Mouse (Mus musculus): ENCODE data around the gene Gm45837.

Gene Gm45837

DNA sequence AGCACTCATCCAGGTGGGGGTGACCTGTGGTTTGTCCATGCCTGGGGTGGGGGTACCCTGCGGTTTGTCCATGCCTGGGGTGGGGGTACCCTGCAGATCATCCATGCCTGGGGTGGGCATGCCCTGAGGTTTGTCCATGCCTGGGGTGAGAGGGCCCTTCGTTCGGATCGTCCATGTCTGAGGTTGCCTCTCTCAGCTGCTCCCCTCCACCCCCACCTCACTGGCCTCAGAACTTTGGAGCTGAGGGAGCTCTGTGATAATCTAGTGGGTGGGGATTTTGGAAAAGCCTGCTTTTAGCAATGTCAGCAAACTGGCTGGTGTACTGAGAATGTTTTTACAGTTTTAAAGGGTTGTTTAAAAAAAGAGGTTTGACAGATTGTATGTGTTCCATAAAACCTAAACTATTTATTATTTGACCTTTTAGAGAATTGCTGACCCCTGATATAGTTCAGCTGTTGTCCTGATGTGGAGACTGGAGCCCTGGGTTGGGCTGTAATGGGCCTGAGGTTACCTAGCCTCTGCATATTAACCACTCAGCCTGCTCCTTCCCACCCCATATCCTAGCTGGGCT is 18.7 kb upstream of the Gm45837 start:
- no peak for DNase-seq (ENCODE audit: low read depth)

DNA sequence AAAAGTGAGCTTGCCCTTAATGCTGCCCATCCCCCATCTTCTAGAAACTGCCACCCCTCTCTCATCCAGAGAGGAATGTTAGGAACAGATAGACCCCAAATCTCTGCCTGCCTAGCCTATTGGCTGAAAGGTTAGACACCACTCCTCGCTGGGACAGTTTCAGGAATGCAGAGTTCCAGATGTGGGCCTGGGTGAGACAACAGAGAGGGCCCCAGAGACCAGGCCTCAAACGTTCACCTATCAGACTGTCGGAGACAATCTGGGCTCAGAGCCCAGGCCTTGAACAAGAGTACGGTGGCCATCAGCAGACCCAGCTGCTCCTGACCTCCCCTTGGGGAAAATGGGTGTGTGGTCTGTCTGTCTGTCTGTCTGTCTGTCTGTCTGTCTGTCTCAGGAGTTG is 17.7 kb upstream of the Gm45837 start:
- DNase-seq (ENCODE audit: low read depth): no peak

DNA sequence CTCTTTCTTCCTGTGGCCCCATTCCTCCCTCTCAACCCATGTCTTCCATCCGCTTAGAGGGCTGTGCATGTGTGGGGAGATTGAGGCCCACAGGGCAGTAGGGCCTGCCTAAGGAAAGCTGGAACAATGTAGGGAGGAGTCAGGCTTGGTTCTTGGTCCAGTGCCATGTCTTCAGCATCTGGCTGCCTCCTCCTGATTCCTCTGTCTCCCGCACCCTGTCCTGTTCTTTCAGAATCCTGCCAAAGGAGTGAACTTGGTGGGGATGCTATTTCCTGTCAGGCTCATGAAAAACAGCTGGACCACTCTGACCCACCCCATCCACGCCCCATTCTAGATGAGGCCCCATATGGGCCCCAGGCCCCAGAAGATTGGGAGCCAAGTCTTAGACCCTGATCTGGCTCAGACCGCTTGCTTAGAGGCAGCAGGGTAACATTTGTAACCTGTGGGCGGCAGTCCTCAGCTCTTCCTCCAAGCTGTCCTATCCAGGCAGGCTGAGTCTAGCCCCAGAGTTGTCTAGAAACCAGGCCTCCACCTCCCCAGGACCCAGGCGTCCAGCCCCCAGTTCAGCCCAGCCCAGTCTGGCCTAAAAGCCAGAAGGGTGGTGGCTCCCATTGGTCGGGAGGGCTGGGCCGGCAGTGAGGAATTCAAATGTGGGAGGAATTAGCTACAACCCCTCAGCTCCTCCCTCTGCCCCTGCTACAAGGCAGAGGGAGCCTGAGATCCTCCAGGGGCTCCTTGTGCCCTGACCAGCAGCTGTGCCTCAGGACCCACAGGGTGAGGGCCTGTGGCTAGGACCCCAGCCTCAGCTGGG is 16.8 kb upstream of the Gm45837 start:
- DNase-seq (ENCODE audit: low read depth): no peak

DNA sequence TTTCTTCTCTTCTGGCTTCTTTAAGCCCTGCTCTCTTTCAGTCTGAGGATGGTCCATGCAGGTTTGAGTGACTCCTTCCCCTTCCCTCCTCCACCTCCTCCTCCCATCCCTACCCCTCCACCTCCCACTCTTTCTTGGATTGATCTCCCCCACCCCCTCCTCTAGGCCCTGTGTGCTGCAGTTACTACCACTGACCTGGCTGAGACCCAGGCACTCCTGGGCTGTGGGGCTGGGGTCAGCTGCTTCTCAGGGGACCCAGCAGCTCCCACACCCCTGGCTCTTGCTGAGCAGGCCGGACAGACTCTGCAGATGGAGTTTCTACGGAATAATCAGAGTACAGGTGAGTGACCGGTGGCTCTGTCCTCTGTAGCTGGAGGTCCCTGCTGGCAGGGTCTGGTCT is 16.1 kb upstream of the Gm45837 start:
- DNase-seq (ENCODE audit: low read depth): no peak

DNA sequence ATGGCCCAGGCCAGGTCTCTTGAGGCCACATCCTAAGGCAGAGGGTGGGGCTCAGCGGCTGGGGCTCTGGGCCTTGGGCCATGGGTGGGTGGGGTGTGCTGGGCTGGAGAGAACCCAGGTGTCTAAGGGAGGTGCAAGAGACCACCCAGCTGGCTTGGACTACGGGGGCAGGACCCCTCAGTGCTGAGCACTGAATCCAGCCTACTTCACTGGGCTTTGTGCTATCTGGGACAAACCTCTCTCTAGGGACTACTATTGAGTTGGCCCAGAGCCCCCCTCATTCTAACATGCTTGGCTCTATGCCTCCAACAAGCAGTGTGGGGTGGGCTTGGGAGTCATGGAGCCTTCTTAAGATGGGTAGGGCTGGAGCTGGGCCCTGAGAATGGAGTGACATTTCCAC is 15.2 kb upstream of the Gm45837 start:
- DNase-seq (ENCODE audit: low read depth): no peak

DNA sequence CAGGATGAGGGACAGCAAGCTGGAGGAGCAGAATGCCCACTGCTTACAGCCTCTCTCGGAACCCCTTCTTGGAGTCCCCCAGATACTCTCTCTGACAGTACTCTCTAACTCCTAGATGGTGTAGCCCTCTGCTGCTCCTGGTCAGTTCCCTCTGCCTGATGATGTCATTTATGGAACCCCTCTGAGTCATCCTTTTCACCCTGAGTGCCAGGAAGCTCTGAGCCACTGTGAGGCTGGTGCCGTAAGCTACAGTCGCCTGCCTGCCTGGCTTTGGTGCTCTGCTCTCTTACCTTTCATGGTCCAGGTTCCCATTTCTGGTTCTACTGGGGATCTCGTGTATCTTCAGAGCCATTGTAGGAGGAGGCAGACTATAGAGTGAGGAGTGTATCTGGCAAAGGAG is 13.5 kb upstream of the Gm45837 start:
- no peak for DNase-seq (ENCODE audit: low read depth)

DNA sequence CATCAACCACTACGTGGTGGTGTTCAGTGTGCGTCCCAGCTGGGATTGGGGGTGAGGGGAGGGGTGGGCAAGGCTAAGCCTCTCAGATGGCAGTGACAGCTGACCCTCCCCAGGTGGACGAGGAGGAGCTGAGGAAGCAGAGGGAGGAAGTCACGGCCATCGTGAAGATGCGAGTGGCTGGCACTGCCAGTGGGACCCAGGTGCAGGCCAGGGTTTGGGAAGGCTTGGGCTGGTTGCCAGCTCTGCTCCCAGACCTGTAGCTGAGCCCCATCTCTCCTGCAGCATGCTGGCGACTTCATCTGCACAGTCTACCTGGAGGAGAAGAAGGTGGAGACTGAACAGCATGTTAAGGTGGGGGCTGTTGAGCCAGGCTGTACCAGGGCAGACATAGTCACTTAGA is 9.2 kb upstream of the Gm45837 start:
- DNase-seq (ENCODE audit: low read depth): no peak

DNA sequence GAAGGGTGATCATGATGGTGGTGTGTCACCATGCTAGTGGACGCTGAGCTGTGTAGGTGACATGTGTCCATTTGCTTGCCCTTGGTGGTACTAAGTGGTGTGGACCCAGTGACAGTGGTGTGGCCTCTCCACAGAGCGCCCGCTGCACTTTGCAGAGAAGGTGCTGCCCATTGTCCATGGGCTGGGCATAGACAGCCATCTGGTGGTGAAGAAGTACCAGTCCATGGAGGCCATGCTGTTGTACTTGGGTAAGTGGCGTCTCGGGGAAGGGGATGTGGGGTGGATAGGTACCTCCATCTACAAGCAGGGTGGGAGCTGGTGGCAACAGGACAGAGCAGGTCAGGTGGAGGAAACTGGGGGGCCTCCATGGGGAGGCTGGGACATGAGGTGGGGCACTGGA is 6.9 kb upstream of the Gm45837 start:
- no peak for DNase-seq (ENCODE audit: low read depth)

DNA sequence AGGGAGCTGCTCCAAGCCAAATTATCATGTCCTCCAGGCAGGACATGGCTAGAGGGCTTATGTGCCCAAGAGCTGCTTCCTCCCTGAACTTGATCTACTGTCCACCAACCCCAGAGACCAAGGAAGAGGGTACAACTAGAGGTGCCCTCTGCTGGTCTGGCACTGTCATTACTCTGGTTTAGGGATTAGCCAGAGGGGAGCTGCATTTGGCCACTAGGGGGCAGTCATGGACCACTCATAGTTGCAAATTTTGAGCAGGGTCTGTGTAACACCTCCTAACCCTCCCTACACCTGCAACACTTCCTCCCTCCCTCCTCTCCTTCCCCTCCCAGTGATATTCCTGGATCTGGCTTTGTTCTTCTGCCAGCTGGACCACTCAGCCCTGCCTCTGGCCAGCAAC is 2.1 kb downstream of the Gm45837 start:
- DNase-seq (ENCODE audit: low read depth): peak; percentile 93

DNA sequence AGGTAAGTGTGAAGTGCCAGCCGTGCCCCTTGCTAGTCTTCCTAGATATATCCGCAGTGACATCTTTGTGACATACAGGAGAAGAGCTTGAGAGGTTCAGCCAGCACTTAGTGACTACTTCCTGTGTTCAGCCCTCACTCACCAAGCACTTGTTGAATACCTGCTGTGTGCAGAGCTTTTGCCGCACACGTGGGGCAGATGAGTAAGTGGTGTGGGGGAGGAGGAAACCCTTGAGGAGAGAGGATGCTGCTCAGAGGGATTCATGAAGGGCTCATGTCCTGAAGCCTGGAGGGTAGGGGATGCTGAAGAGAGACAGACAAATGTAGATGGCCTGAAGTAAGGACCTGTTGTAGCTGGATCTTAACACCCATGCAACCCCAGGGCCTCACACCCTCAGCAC is 3.5 kb downstream of the Gm45837 start:
- DNase-seq (ENCODE audit: low read depth): peak; percentile 44

DNA sequence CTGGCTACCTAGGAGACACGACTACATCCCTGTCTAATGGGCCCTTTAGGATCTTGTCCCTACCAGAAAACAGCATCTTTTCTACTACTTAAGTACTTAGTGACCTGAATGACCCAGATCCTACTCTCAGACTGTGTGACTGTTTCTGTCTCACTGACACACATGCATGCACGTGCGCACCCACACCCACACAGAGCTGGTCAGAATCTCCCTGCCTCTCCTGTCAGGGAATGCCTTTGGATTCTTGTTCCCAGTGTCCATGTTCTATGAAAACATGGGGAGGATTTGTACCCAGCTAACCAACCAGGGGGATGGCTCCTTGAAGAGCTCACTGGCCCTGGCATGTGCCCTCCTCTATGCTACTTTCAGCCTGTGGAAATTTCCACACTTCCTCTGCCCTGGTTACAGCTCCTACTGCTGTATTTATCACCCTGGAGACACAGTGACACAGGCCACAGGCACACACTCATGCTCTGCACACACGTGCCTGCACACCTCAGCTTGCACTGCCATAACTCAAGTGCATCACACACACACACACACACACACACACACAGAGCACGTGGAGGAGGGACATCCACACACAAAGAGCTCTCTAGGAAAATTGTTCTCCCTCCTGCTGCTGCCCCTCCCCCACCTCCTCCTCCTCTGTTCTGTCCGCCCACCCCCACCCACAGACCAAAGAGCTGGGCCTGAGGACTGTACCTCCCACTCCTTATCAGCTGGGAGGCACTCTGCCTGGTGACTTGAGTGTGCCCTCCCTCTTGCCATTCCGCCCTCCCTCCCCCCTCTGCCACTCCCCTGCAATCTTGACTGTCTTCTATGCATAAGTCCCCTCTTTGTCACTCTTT is 4.2 kb downstream of the Gm45837 start:
- DNase-seq (ENCODE audit: low read depth): no peak

DNA sequence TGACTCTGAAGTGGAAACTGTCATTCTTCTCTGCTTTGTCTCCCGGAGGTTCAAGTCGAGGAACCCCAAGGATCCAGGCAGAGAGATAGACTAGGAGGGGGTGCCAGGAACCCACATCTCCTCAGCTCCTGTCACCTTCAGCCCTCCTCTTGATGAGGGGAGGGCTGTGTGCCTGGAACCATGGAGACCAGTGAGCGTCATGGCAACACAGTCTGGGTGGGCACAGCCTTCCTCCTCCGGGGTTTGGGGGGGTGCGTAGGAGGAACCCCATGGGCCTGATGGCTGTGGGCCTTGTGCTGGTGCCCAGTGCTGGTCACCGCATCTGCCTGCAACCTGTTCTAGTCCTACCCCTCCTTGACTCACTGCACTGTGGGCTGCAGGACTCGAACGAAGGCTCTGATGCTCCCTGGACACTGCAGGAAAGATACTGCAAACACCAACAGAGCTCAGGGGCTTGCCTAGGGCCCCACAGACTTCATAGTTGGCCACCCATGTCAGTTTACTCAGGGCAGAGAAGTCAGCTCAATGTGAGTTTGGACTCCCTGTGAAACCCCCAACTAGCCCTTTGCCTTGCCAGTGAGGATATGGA is 4.9 kb downstream of the Gm45837 start:
- DNase-seq (ENCODE audit: low read depth): no peak

DNA sequence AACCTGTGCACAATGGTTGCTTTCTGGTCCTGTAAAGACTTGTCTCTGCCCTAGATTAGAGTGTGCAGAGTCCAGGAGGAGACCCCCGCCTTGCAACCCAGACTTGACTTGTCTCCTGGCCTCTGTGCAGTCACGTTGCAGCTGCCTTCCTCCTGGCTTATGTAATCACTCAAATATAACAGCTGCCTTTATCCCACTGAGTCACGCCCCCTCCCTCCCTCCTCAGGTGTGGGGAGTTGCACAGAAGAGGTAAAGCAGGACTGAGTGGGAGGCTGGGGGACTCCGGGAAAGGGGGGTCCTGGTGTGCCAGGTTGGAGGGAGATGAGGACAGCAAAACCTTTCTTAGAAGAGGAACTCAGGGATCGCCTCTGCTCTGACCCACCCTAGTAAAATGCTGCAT is 5.7 kb downstream of the Gm45837 start:
- no peak for DNase-seq (ENCODE audit: low read depth)

DNA sequence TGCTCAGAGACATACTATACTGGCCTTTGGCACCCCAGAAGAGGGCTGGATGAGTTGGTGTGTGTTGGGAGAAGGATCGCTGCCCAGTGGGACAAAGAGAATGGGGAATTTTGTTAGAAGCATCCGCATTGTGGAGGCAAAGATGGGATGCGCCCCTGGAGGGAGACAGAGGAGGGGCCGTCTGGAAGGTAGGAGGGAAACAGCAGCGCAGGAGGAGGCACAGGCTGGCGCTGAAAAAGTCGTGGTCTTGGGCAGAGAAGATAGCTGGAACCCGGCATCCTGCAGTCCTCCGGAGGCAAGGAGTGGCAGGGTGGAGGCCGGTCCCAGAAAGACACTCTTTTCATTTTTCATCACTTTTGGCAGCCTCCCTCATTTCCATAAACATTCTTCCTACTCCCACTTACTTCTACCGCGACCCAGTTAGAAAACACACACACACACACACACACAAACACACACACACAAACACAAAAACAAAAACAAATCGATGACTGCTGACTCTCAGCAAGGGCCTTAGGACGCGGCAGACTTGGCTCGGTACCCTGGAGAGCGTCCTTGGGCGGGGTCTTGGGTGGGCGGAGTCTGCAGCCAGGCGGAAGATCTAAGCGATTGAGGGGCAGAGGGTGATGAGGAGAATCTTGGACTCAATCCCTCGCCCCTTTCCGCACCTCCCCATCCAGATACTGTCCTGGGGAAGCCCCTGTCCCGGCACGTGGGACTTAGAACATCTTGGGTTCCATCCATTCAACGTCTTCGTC is 8.5 kb downstream of the Gm45837 start:
- peak; percentile 58 for DNase-seq (ENCODE audit: low read depth)

DNA sequence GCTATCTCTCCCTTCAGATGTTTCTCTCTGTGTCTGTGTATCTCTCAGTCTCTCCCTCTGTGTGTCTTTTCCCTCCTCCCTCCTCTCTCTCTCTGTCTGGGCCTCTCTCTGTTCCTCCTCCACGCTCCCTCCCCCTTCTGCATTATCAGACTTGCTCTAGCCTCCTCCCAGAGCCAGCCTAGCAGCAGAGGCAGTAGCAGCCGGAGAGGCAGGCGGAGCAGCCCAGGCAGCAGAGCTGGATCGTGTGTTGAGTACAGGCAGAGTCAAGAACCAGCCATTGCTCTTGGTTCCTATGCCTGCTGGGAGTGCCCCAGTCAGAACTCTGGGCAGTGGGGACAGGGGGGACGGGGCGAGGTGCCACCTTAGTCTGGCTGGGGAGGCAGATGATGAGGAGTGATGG is 10.8 kb downstream of the Gm45837 start, which contains the start of gene Pde2a:
Gene Pde2a, plus strand, starts transcription at position 163 of the 400 bp plus-strand sequence.
- no peak for DNase-seq (ENCODE audit: low read depth)

DNA sequence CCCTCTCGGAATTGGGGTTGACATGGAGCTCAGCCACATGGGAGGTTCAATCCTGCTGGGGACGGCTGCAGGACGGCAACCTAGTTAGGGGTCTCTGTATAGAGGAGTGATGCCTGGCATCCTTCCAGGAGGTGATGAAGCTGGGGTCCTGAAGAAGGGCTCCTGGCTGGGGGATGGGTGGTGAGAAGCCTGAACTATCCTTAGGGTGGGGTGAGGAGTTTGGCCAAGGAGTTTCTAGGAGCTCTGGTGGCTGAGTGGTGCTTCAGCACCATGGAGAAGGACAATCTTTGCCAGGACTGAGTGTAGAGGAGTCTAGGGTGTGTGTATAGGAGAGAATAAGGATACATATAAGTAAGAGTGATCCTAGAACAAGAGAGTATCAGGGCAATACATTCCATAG is 11.4 kb downstream of the Gm45837 start:
- DNase-seq (ENCODE audit: low read depth): peak; percentile 46

DNA sequence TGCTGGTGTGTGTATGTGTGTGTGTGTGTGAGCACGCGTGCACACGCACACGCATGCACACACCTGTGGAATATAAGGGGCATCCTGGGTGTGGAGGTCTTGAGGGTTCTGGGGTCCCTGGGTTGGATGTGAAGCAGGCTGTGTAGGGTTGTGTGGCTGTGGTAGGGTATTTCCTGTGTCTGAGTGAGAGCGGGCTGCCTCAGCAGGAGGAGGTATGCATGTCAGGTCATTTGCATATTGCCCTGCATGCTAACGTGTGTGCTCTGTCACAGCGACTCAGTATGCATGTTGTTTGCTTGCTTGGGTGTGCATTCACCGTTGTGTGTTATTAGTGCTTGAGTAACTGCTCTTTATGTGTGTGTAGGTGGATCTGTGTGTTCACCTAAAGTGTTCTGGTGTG is 12.0 kb downstream of the Gm45837 start:
- DNase-seq (ENCODE audit: low read depth): peak; percentile 26

DNA sequence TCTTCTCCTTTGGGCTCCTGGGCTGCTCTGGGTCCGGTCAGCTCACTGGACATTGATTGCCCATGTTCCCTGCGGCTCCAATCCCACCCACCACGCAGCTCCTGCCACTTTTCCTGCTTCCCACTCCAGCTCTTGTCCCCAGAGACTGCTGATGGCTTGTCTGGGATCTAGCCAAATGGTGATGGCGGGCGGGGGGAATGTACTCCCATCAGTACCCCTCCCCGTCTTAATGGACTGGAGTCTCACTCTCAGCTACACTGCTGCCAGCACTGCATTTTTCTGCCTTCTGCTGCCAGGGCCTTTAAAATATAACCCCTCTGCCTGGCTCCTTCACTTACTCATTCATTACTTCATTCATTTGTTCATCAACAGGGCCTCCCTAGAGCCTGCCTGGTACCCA is 13.3 kb downstream of the Gm45837 start:
- no peak for DNase-seq (ENCODE audit: low read depth)

DNA sequence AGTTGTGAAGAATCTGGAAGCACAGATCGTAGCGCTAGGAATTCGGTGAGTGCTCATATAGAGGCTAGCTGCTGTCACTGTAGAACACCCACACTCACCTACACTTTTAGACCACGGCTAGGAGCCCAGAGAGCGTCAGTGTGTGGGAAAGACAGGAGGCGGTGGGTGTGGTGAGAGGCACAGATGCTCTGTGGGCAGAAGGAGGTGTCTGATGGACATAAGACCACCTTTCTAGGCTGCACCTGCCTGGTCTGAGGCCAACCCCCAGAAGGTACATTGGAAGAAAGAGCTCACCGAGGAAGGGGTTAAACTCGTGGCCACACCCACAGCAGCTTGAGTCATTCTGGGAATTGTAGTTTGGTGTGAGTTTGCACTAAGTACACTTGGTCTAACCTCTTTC is 16.0 kb downstream of the Gm45837 start:
- DNase-seq (ENCODE audit: low read depth): no peak

DNA sequence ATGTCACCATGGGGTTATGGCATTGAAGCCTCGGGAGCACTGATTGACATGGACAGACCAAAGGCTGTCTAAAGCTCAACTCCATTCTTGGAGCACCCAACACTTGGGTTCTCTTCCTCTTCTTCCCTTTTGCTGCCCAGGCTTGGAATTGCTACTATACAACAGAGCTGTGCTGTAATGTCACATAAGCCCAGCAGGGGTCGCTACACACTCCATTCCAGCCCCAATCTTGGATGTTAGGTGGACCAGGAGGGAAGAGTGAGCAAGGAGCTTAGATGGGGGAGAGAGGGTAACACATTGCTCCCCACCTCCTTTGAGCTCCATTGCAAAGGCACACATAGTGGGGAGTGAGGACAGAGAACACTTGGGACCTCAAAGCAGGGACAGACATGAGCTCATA is 17.1 kb downstream of the Gm45837 start:
- DNase-seq (ENCODE audit: low read depth): peak; percentile 77

DNA sequence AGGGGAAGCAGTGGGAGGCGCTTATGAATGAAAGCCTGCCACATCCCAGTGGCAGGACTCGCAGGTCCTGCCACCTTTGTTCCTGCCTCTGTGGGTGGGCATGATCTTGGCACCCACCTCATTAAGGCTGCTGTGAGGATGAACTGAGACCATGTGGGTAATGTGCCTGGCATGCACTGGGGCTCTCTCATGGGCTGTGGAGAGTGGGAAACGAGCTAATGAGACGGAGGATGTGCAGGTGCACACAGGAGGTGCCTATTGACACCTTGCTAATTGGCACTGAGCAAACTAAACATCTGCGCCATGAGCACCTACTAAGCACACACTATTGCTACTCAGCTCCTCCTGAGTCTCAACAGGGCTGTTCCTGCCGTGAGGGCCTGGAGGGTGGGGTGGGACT is 24.4 kb downstream of the Gm45837 start:
- no peak for DNase-seq (ENCODE audit: low read depth)

DNA sequence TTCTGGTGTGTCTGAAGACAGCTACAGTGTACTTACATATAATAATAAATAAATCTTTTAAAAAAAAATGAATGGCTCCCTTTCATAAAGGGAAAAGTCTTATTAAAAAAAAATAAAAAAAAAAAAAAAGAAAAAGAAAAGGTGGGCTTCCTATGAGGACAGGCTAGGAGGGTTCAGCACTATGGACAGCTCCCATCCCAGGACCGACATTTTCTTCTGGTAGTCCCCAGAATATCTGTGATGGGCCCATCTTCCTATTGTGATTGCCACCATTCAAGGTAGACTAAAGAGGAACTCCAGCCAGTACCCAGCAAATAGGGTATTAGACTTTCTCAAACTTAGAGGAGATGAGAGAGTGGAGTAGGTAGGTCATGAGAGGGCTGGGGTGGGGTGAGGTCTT is 27.2 kb downstream of the Gm45837 start:
- peak; percentile 46 for DNase-seq (ENCODE audit: low read depth)

All from induced T-regulatory cell, adult 2 months (primary cell).